Mouse (Mus musculus) CH12.LX (cell line): Measurements from ENCODE around the gene Sstr5. TPM values are rescaled to one million over a fixed set of nuclear protein-coding genes. Genes with fewer than 3 reads are reported as not detected.

Source experiments
- DNase-seq: peaks from one replicate; pipeline ENCODE4 v3.0.0-alpha.2; 2013; ENCODE audit errors: extremely low read depth
- H3K27ac ChIP-seq: 2 replicates; pipeline ENCODE4 v1.5.1; 2012; ENCODE audit warnings: low read depth, mild to moderate bottlenecking, control low read depth, moderate library complexity; ENCODE audit not compliant: insufficient read depth
- H3K27me3 ChIP-seq: replicated peaks from 2 replicates; pipeline ENCODE3; 2012; ENCODE audit warnings: inconsistent platforms
- H3K36me3 ChIP-seq, 2 experiments: replicated peaks in 1 of 2; 2 replicates each; pipeline versions ENCODE3 to v1.6.1; 2012; ENCODE audit warnings: inconsistent platforms in 1 of 2, low read length in 1 of 2, mild to moderate bottlenecking in 1 of 2, mixed read lengths in 1 of 2, moderate library complexity in 1 of 2; ENCODE audit not compliant: control insufficient read depth in 1 of 2, insufficient read depth in 1 of 2
- H3K4me1 ChIP-seq, 2 experiments: 2 replicates each; pipeline ENCODE4 v1.6.1; 2012; ENCODE audit warnings: inconsistent platforms in 1 of 2, moderate library complexity in 1 of 2; ENCODE audit not compliant: insufficient read depth in 2 of 2, control insufficient read depth in 1 of 2
- H3K4me2 ChIP-seq: 2 replicates; pipeline ENCODE4 v1.6.1; 2012; ENCODE audit warnings: low read depth, mild to moderate bottlenecking, control low read depth; ENCODE audit not compliant: poor library complexity, insufficient read depth, severe bottlenecking
- H3K4me3 ChIP-seq, 3 experiments: fragments of 150-350 bp in 1 of 3; sonication (generic) in 1 of 3; replicated peaks in 1 of 3; 2 replicates each; pipeline versions ENCODE3 to v1.5.1; 2011 to 2012; ENCODE audit warnings: low read depth in 2 of 3, low read length in 2 of 3, mild to moderate bottlenecking in 2 of 3, moderate library complexity in 2 of 3, control low read depth in 1 of 3, improper control_type of control experiment in 1 of 3, inconsistent platforms in 1 of 3, mixed read lengths in 1 of 3; ENCODE audit not compliant: poor library complexity in 1 of 3
- H3K79me2 ChIP-seq: replicated peaks from 2 replicates; pipeline ENCODE4 v1.6.1; 2012; ENCODE audit warnings: mild to moderate bottlenecking, moderate library complexity; ENCODE audit not compliant: control insufficient read depth, poor library complexity, insufficient read depth, severe bottlenecking; ENCODE audit errors: extremely low read depth
- H3K9ac ChIP-seq: 2 replicates; pipeline ENCODE4 v1.6.1; 2012; ENCODE audit warnings: low read depth, mild to moderate bottlenecking, control low read depth, moderate library complexity; ENCODE audit not compliant: insufficient read depth
- H3K9me3 ChIP-seq: replicated peaks from 2 replicates; pipeline ENCODE3; 2012; ENCODE audit warnings: low read length, inconsistent platforms, mixed read lengths
- BHLHE40 ChIP-seq: IDR thresholded peaks from 2 replicates; pipeline ENCODE4 v1.6.1; 2011; ENCODE audit warnings: mild to moderate bottlenecking, low read depth, low read length, improper control_type of control experiment
- CHD1 ChIP-seq: IDR thresholded peaks from 2 replicates; pipeline ENCODE4 v1.6.1; 2012; ENCODE audit warnings: low read depth, low read length, improper control_type of control experiment, inconsistent platforms
- CHD2 ChIP-seq: IDR thresholded peaks from 2 replicates; pipeline ENCODE4 v1.6.1; 2011; ENCODE audit warnings: low read length, improper control_type of control experiment
- E2F4 ChIP-seq: IDR thresholded peaks from 2 replicates; pipeline ENCODE4 v1.6.1; 2011; ENCODE audit warnings: low read depth, low read length, improper control_type of control experiment; ENCODE audit not compliant: insufficient replicate concordance
- EP300 ChIP-seq: IDR thresholded peaks from 2 replicates; pipeline ENCODE4 v1.6.1; 2011; ENCODE audit warnings: low read length, improper control_type of control experiment
- ETS1 ChIP-seq: conservative IDR thresholded peaks from 2 replicates; pipeline ENCODE4 v1.6.1; 2012; ENCODE audit warnings: low read depth, mild to moderate bottlenecking, inconsistent platforms, low read length, improper control_type of control experiment, moderate library complexity
- GABPA ChIP-seq: IDR thresholded peaks from 2 replicates; pipeline ENCODE4 v1.6.1; 2012; ENCODE audit warnings: low read depth, low read length, improper control_type of control experiment, inconsistent platforms; ENCODE audit not compliant: insufficient replicate concordance
- HCFC1 ChIP-seq: IDR thresholded peaks from 2 replicates; pipeline ENCODE4 v1.6.1; 2012; ENCODE audit warnings: low read depth, mild to moderate bottlenecking, inconsistent platforms, low read length, improper control_type of control experiment
- JUN ChIP-seq: IDR thresholded peaks from 2 replicates; pipeline ENCODE4 v1.6.1; 2011; ENCODE audit warnings: low read depth, mild to moderate bottlenecking, low read length, improper control_type of control experiment, moderate library complexity; ENCODE audit not compliant: insufficient read depth
- MAFK ChIP-seq: IDR thresholded peaks from 2 replicates; pipeline ENCODE4 v1.6.1; 2011; ENCODE audit warnings: low read length, improper control_type of control experiment; ENCODE audit not compliant: insufficient replicate concordance
- MAX ChIP-seq: IDR thresholded peaks from 2 replicates; pipeline ENCODE4 v1.6.1; 2011; ENCODE audit warnings: low read length, improper control_type of control experiment
- MAZ ChIP-seq: IDR thresholded peaks from 2 replicates; pipeline ENCODE4 v1.6.1; 2012; ENCODE audit warnings: low read depth, mild to moderate bottlenecking, inconsistent platforms, low read length, improper control_type of control experiment, moderate library complexity
- MXI1 ChIP-seq: IDR thresholded peaks from 2 replicates; pipeline ENCODE4 v1.6.1; 2011; ENCODE audit warnings: mild to moderate bottlenecking, low read depth, low read length, improper control_type of control experiment
- NELFE ChIP-seq: IDR thresholded peaks from 2 replicates; pipeline ENCODE4 v1.6.1; 2011; ENCODE audit warnings: low read depth, low read length, improper control_type of control experiment
- NRF1 ChIP-seq: IDR thresholded peaks from 2 replicates; pipeline ENCODE4 v1.6.1; 2014; ENCODE audit warnings: low read depth, mild to moderate bottlenecking, inconsistent platforms, low read length, improper control_type of control experiment, moderate library complexity
- POLR2AphosphoS2 ChIP-seq: IDR thresholded peaks from 2 replicates; pipeline ENCODE4 v1.6.1; 2011; ENCODE audit warnings: low read depth, low read length, improper control_type of control experiment
- RAD21 ChIP-seq: IDR thresholded peaks from 2 replicates; pipeline ENCODE4 v1.6.1; 2011; ENCODE audit warnings: low read depth, mild to moderate bottlenecking, low read length, improper control_type of control experiment, moderate library complexity
- RCOR1 ChIP-seq: conservative IDR thresholded peaks from 2 replicates; pipeline ENCODE4 v1.6.1; 2012; ENCODE audit warnings: low read depth, mild to moderate bottlenecking, inconsistent platforms, low read length, improper control_type of control experiment
- SIN3A ChIP-seq: IDR thresholded peaks from 2 replicates; pipeline ENCODE4 v1.6.1; 2012; ENCODE audit warnings: low read length, improper control_type of control experiment, inconsistent platforms
- SMC3 ChIP-seq: IDR thresholded peaks from 2 replicates; pipeline ENCODE4 v1.6.1; 2011; ENCODE audit warnings: low read depth, low read length, improper control_type of control experiment
- TBP ChIP-seq: conservative IDR thresholded peaks from 2 replicates; pipeline ENCODE4 v1.6.1; 2011; ENCODE audit warnings: low read depth, low read length, improper control_type of control experiment
- TCF12 ChIP-seq: IDR thresholded peaks from 2 replicates; pipeline ENCODE4 v1.6.1; 2014; ENCODE audit warnings: low read depth, mild to moderate bottlenecking, inconsistent platforms, low read length, improper control_type of control experiment
- USF1 ChIP-seq: IDR thresholded peaks from 2 replicates; pipeline ENCODE4 v1.6.1; 2014; ENCODE audit warnings: low read depth, mild to moderate bottlenecking, inconsistent platforms, low read length, improper control_type of control experiment
- USF2 ChIP-seq: conservative IDR thresholded peaks from 2 replicates; pipeline ENCODE4 v1.6.1; 2011; ENCODE audit warnings: low read depth, low read length, improper control_type of control experiment
- ZC3H11A ChIP-seq: IDR thresholded peaks from 2 replicates; pipeline ENCODE4 v1.6.1; 2012; ENCODE audit warnings: low read depth, mild to moderate bottlenecking, inconsistent platforms, low read length, improper control_type of control experiment
- dilution Hi-C: fragments of 300-500 bp; cut with MboI; formaldehyde crosslinking; loops from 2 replicates; pipeline ENCODE4 v1.14.3; 2020; ENCODE audit warnings: low sequenced_read_pairs; ENCODE audit not compliant: extremely low pct_unique_long_range_greater_than_20kb, extremely low pct_ligation_motif_present
- in situ Hi-C: fragments of 300-500 bp; cut with MboI; formaldehyde crosslinking; loops from 3 replicates; pipeline ENCODE4 v1.14.3; 2019; ENCODE audit warnings: low sequenced_read_pairs, low pct_ligation_motif_present, low pct_unique_long_range_greater_than_20kb, mixed read lengths
- polyA plus RNA-seq: library from polyadenylated mRNA; unstranded; fragments of >175 nt; gene quantifications from 2 replicates; pipeline ENCODE4 v1.2.1, GENCODE M21; 2012; ENCODE audit warnings: low read depth; ENCODE audit not compliant: insufficient read length
- total RNA-seq, 2 experiments: library from RNA; depleted of rRNA; stranded (reverse); fragments of 300-350 nt in 1 of 2; fragments of >200 nt in 1 of 2; gene quantifications; 2 replicates each; pipeline ENCODE4 v1.2.3; 2012 to 2014

The Sstr5 gene
- total and polyA plus RNA-seq, 3 experiments: 0.35 to 1.9 (median 0.38) TPM

DNA sequence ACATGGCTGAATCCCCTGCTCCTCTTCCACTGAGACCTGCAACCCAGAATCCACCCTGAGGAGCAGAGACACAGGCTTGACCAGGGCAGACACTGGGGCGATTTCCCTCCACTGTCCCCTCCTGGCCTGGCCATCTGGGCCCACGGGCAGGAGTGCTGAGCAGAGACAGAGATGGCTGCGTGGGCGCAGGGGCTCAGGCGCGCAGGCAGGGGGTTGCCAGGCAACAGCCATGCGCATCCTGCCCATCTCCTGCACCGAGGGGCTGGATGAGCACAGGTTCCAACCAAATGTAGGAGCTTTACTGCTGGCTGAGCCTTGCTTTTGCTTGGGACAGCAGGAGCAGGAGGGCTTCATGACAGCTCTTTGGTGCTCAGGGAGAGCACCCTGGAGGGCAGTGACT lies 40.5 kb downstream of the Sstr5 start:
- Histone ChIP-seq H3K79me2 (no peaks in the 10 kb centered on the region), H3K9me3 (peaks cover 8% of the 10 kb centered on the region), H3K36me3 (no peaks in the 10 kb centered on the region), H3K27ac (no peak overlapping the region), H3K27me3 (peaks cover 85% of the 10 kb centered on the region), H3K9ac (no peak overlapping the region), H3K4me3 (no peak overlapping the region), H3K4me2 (no peak overlapping the region), H3K4me1 (no peaks in the 10 kb centered on the region)
- dilution Hi-C loops (no loop called here), in situ Hi-C loops (no loop called here)
- no peak for TF ChIP-seq BHLHE40
- TF ChIP-seq HCFC1: no peak
- no peak for TF ChIP-seq ETS1
- no peak for TF ChIP-seq RCOR1
- TF ChIP-seq USF1: no peak
- no peak for TF ChIP-seq MAX
- TF ChIP-seq NRF1: no peak
- TF ChIP-seq TCF12: no peak
- DNase-seq: no peak

DNA sequence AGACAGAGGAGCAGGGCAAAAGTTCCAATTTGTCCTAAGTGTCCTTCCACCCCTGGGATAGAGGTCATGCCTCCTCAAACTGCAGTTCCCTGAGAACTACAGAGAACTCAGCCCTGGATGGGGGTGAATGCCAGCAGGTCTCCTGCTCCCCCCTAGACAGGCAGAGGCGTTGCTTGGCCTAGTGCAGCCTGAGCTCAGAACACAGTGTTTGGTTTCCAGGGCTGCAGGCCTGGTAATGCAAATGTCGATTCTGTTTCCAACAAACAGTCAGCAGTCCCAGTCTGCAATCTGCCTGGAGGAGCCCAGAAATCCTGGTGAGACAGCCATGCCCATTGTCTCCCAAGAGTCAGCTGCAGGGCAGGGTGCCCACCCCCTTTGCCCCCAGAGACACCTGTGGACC lies 42.8 kb downstream of the Sstr5 start, which contains the start of gene Tekt4:
Tekt4 (plus strand) TSS at position 344 of the 400 bp plus-strand sequence.
- Histone ChIP-seq H3K27me3 (peaks cover 94% of the 10 kb centered on the region), H3K4me1 (no peaks in the 10 kb centered on the region), H3K36me3 (no peaks in the 10 kb centered on the region), H3K4me2 (no peak within 1 kb of the TSS), H3K9me3 (peaks cover 9% of the 10 kb centered on the region), H3K27ac (no peak within 1 kb of the TSS), H3K4me3 (no peak within 1 kb of the TSS), H3K9ac (no peak within 1 kb of the TSS), H3K79me2 (no peaks in the 10 kb centered on the region)
- TF ChIP-seq RAD21 (no peak), SMC3 (no peak), ZC3H11A (no peak)
- dilution Hi-C loops: no loop called here
- in situ Hi-C loops: no loop called here
- no peak for DNase-seq

DNA sequence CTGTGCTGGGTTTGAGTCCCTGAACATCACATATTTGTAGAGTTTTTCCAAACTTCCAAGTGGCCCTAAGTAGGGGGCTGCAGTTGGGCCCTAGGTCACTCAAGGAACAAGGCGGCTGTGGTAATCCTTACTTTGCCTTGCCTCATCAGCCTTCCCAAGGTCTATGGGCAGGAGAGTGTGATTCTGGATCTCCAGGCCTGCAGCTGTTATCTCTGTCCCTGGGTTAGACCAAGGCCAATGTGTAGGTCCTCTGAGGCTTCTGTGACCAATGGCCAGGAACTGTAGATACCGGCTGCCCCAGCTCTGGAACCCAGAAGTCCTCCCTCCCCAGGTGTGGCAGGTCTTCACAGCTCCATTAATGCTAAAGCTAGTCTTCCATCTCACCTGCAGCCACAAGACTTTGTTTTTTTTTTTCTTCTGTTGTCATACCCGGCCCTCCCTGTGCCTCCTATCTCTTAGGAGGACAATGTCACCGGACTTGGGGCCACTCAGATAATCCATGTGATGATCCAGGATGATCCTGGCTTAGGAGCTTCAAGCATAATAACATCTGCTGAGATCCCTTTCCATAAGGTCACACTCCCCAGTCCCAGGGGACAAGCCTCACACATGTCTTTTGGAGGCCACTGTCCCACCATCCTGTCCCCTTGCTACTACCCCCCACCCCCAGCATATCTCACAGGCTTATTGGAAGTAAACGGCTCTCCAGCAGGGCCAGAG lies 44.7 kb downstream of the Sstr5 start:
- H3K27ac ChIP-seq: no peak overlapping the region
- in situ Hi-C loops (no loop called here), dilution Hi-C loops (no loop called here)
- peaks cover 94% of the 10 kb centered on the region for H3K27me3 ChIP-seq
- peaks cover 0 to 2% of the 10 kb centered on the region in 2 experiments; a peak in 1 of 4 replicates for H3K4me1 ChIP-seq
- no peaks in the 10 kb centered on the region for H3K36me3 ChIP-seq
- no peak for DNase-seq
- no peak overlapping the region for H3K9ac ChIP-seq
- H3K9me3 ChIP-seq: peaks cover 9% of the 10 kb centered on the region
- no peaks in the 10 kb centered on the region for H3K79me2 ChIP-seq
- no peak overlapping the region for H3K4me3 ChIP-seq
- H3K4me2 ChIP-seq: no peak overlapping the region
- TF ChIP-seq TBP (no peak), GABPA (no peak), NELFE (no peak), MXI1 (no peak), SIN3A (no peak), NRF1 (no peak), ZC3H11A (no peak), CHD1 (no peak), MAZ (no peak), POLR2AphosphoS2 (no peak), JUN (no peak), MAFK (no peak), E2F4 (no peak), EP300 (no peak), CHD2 (no peak), USF1 (no peak), USF2 (no peak)
